Mouse (Mus musculus) G1E (cell line): ENCODE data around the gene Nav3. TPM values are rescaled to one million over a fixed set of nuclear protein-coding genes. Genes with fewer than 3 reads are reported as not detected.

Experiments used
- ATAC-seq: 2 replicates; pipeline ENCODE4 v1.8.0; 2016; ENCODE audit warnings: mild to moderate bottlenecking; ENCODE audit not compliant: insufficient number of reproducible peaks, poor library complexity, low FRiP score, severe bottlenecking; ENCODE audit errors: extremely low read depth
- DNase-seq: peaks from one replicate; pipeline ENCODE4 v3.0.0; 2012; ENCODE audit warnings: low spot score
- H3K27me3 ChIP-seq: 2 replicates; pipeline ENCODE4 v1.6.1; 2012; ENCODE audit warnings: mild to moderate bottlenecking, low read length, inconsistent platforms; ENCODE audit not compliant: insufficient read depth
- H3K36me3 ChIP-seq: replicated peaks from 2 replicates; pipeline ENCODE3; 2012; ENCODE audit warnings: mild to moderate bottlenecking, inconsistent platforms
- H3K4me1 ChIP-seq: 2 replicates; pipeline ENCODE4 v1.6.1; 2012; ENCODE audit warnings: low read depth, low read length, inconsistent platforms, mixed read lengths; ENCODE audit not compliant: insufficient read depth
- H3K4me3 ChIP-seq: 2 replicates; pipeline ENCODE4 v1.5.1; 2012; ENCODE audit warnings: low read depth, mild to moderate bottlenecking, inconsistent platforms, low read length, moderate library complexity, mixed read lengths
- H3K9me3 ChIP-seq: replicated peaks from 2 replicates; pipeline ENCODE4 v1.6.1; 2012; ENCODE audit warnings: inconsistent platforms
- CTCF ChIP-seq: IDR thresholded peaks from 2 replicates; pipeline ENCODE4 v1.5.1; 2012; ENCODE audit warnings: low read depth, low read length, inconsistent platforms, mixed read lengths
- GATA1 ChIP-seq: IDR thresholded peaks from 2 replicates; pipeline ENCODE4 v1.6.1; 2012; ENCODE audit warnings: borderline replicate concordance, low read length, inconsistent platforms, mixed read lengths
- GATA2 ChIP-seq: IDR thresholded peaks from 2 replicates; pipeline ENCODE4 v1.6.1; 2012; ENCODE audit warnings: low read depth, low read length, inconsistent platforms, borderline replicate concordance
- POLR2AphosphoS5 ChIP-seq: IDR thresholded peaks from 2 replicates; pipeline ENCODE4 v1.6.1; 2012; ENCODE audit warnings: low read depth, low read length, inconsistent platforms; ENCODE audit not compliant: insufficient replicate concordance
- TAL1 ChIP-seq: conservative IDR thresholded peaks from 2 replicates; pipeline ENCODE4 v1.6.1; 2012; ENCODE audit warnings: low read depth, low read length, inconsistent platforms, mixed read lengths
- polyA plus RNA-seq: library from polyadenylated mRNA; stranded (reverse); fragments of >175 nt; gene quantifications from 2 replicates; pipeline ENCODE4 v1.2.3, GENCODE M21; 2012
- total RNA-seq, 2 experiments: library from RNA; stranded (forward) in 1 of 2; stranded (reverse) in 1 of 2; fragments of 200-1000 nt in 1 of 2; fragments of >200 nt in 1 of 2; fragmentation: Nextera tagmentation in 1 of 2; gene quantifications; 2 replicates each; pipeline ENCODE4 v1.2.3; 2014 to 2017

Nav3 gene
- total and polyA plus RNA-seq, 3 experiments: 0.22 TPM; not detected in 2

GRCm38 (mm10) chr10:110175874-110176273, 280.1 kb downstream of the Nav3 start:
- H3K4me1 ChIP-seq: no peaks in the 10 kb centered on the region
- DNase-seq (no peak), ATAC-seq (no peak)
- TF ChIP-seq GATA2 (no peak), GATA1 (no peak), POLR2AphosphoS5 (no peak), TAL1 (no peak)
- H3K4me3 ChIP-seq: no peak overlapping the region
- H3K36me3 ChIP-seq: no peaks in the 10 kb centered on the region
- no peaks in the 10 kb centered on the region for H3K27me3 ChIP-seq
- H3K9me3 ChIP-seq: peaks cover 18% of the 10 kb centered on the region

GRCm38 (mm10) chr10:110169416-110169815, 286.6 kb downstream of the Nav3 start:
- Histone ChIP-seq H3K9me3 (peaks cover 24% of the 10 kb centered on the region), H3K27me3 (no peaks in the 10 kb centered on the region), H3K36me3 (no peaks in the 10 kb centered on the region), H3K4me3 (no peak overlapping the region), H3K4me1 (no peaks in the 10 kb centered on the region)
- TF ChIP-seq POLR2AphosphoS5 (no peak), CTCF (no peak), TAL1 (no peak), GATA1 (no peak), GATA2 (no peak)
- ATAC-seq (no peak), DNase-seq (no peak)

GRCm38 (mm10) chr10:110168892-110169291, 287.1 kb downstream of the Nav3 start:
- no peak for ATAC-seq
- Histone ChIP-seq H3K9me3 (peaks cover 24% of the 10 kb centered on the region), H3K4me3 (no peak overlapping the region), H3K27me3 (no peaks in the 10 kb centered on the region), H3K4me1 (no peaks in the 10 kb centered on the region), H3K36me3 (no peaks in the 10 kb centered on the region)
- no peak for TF ChIP-seq POLR2AphosphoS5
- no peak for TF ChIP-seq GATA1
- no peak for TF ChIP-seq TAL1
- no peak for TF ChIP-seq GATA2
- no peak for TF ChIP-seq CTCF
- DNase-seq: no peak

GRCm38 (mm10) chr10:110162596-110162995, 293.4 kb downstream of the Nav3 start:
- Histone ChIP-seq H3K9me3 (peaks cover 24% of the 10 kb centered on the region), H3K36me3 (no peaks in the 10 kb centered on the region), H3K27me3 (no peaks in the 10 kb centered on the region), H3K4me1 (no peaks in the 10 kb centered on the region), H3K4me3 (no peak overlapping the region)
- DNase-seq (no peak), ATAC-seq (no peak)
- TF ChIP-seq TAL1: no peak
- TF ChIP-seq GATA1: no peak
- no peak for TF ChIP-seq POLR2AphosphoS5
- no peak for TF ChIP-seq GATA2
- no peak for TF ChIP-seq CTCF

GRCm38 (mm10) chr10:110160894-110161293, 295.1 kb downstream of the Nav3 start:
- DNase-seq (no peak), ATAC-seq (no peak)
- H3K36me3 ChIP-seq: no peaks in the 10 kb centered on the region
- no peaks in the 10 kb centered on the region for H3K27me3 ChIP-seq
- H3K4me3 ChIP-seq: no peak overlapping the region
- H3K4me1 ChIP-seq: no peaks in the 10 kb centered on the region
- H3K9me3 ChIP-seq: peaks cover 20% of the 10 kb centered on the region
- TF ChIP-seq TAL1: no peak
- no peak for TF ChIP-seq POLR2AphosphoS5
- no peak for TF ChIP-seq GATA1
- no peak for TF ChIP-seq CTCF
- TF ChIP-seq GATA2: no peak

- H3K4me3 ChIP-seq: no peak overlapping the region
- no peaks in the 10 kb centered on the region for H3K36me3 ChIP-seq
- no peaks in the 10 kb centered on the region for H3K4me1 ChIP-seq
- peaks cover 17% of the 10 kb centered on the region for H3K9me3 ChIP-seq
- H3K27me3 ChIP-seq: no peaks in the 10 kb centered on the region
- no peak for ATAC-seq
- DNase-seq: no peak
- no peak for TF ChIP-seq GATA1
- no peak for TF ChIP-seq GATA2
- no peak for TF ChIP-seq POLR2AphosphoS5
- TF ChIP-seq TAL1: no peak
- no peak for TF ChIP-seq CTCF
These were observed 296.5 kb downstream of the Nav3 start for GRCm38 (mm10) chr10:110159548-110159947.

- H3K36me3 ChIP-seq: no peaks in the 10 kb centered on the region
- TF ChIP-seq GATA2 (no peak), TAL1 (no peak), POLR2AphosphoS5 (no peak), CTCF (no peak), GATA1 (no peak)
- ATAC-seq (no peak), DNase-seq (no peak)
- no peaks in the 10 kb centered on the region for H3K27me3 ChIP-seq
- H3K4me3 ChIP-seq: no peak overlapping the region
- peaks cover 17% of the 10 kb centered on the region for H3K9me3 ChIP-seq
- no peaks in the 10 kb centered on the region for H3K4me1 ChIP-seq
These were observed 297.9 kb downstream of the Nav3 start for GRCm38 (mm10) chr10:110158122-110158521.
